Mouse (Mus musculus): ENCODE results near the gene Nubp1. TPM values are rescaled to one million over a fixed set of nuclear protein-coding genes. Genes with fewer than 3 reads are reported as not detected.

Gene Nubp1
- polyA plus RNA-seq, 1 experiment from 2014 or later: 45.5 TPM

- no peaks in the 10 kb centered on the region for H3K9me3 ChIP-seq (replicated peaks; ENCODE audit: control insufficient read depth, low read length)
- no peaks in the 10 kb centered on the region for H3K36me3 ChIP-seq (ENCODE audit: control insufficient read depth, insufficient read depth, low read length)
- no peak overlapping the region for H3K9ac ChIP-seq (ENCODE audit: low read length)
- no peak overlapping the region for H3K27ac ChIP-seq (ENCODE audit: low read length)
- no peak overlapping the region for H3K4me3 ChIP-seq (replicated peaks; ENCODE audit: low read length)
- ATAC-seq (ENCODE audit: insufficient read depth, low FRiP score): no peak
- 81% methylated on average over 6 of the region's 6 CpGs for WGBS
- no peaks in the 10 kb centered on the region for H3K4me1 ChIP-seq (ENCODE audit: control insufficient read depth, insufficient read depth, low read length)
- H3K27me3 ChIP-seq (ENCODE audit: control insufficient read depth, insufficient read depth, low read length): no peaks in the 10 kb centered on the region
- H3K4me2 ChIP-seq (ENCODE audit: low read depth, low read length): no peak overlapping the region
These were observed 24.4 kb downstream of the Nubp1 start for GRCm38 (mm10) chr16:10436166-10436565.

- H3K4me3 ChIP-seq (replicated peaks; ENCODE audit: low read length): no peak overlapping the region
- H3K9me3 ChIP-seq (replicated peaks; ENCODE audit: control insufficient read depth, low read length): no peaks in the 10 kb centered on the region
- ATAC-seq (ENCODE audit: insufficient read depth, low FRiP score): no peak
- H3K27me3 ChIP-seq (ENCODE audit: control insufficient read depth, insufficient read depth, low read length): no peaks in the 10 kb centered on the region
- H3K4me1 ChIP-seq (ENCODE audit: control insufficient read depth, insufficient read depth, low read length): no peaks in the 10 kb centered on the region
- 83% methylated on average over 5 of the region's 5 CpGs for WGBS
- H3K36me3 ChIP-seq (ENCODE audit: control insufficient read depth, insufficient read depth, low read length): no peaks in the 10 kb centered on the region
- no peak overlapping the region for H3K27ac ChIP-seq (ENCODE audit: low read length)
- no peak overlapping the region for H3K9ac ChIP-seq (ENCODE audit: low read length)
- H3K4me2 ChIP-seq (ENCODE audit: low read depth, low read length): no peak overlapping the region
These were observed 26.3 kb downstream of the Nubp1 start for GRCm38 (mm10) chr16:10438055-10438454.

GRCm38 (mm10) chr16:10441328-10441727, 29.6 kb downstream of the Nubp1 start:
- ATAC-seq (ENCODE audit: insufficient read depth, low FRiP score): no peak
- H3K4me3 ChIP-seq (replicated peaks; ENCODE audit: low read length): no peak overlapping the region
- no peaks in the 10 kb centered on the region for H3K4me1 ChIP-seq (ENCODE audit: control insufficient read depth, insufficient read depth, low read length)
- 87% methylated on average over 6 of the region's 6 CpGs for WGBS
- H3K9me3 ChIP-seq (replicated peaks; ENCODE audit: control insufficient read depth, low read length): no peaks in the 10 kb centered on the region
- H3K4me2 ChIP-seq (ENCODE audit: low read depth, low read length): no peak overlapping the region
- no peaks in the 10 kb centered on the region for H3K27me3 ChIP-seq (ENCODE audit: control insufficient read depth, insufficient read depth, low read length)
- no peaks in the 10 kb centered on the region for H3K36me3 ChIP-seq (ENCODE audit: control insufficient read depth, insufficient read depth, low read length)
- H3K9ac ChIP-seq (ENCODE audit: low read length): no peak overlapping the region
- no peak overlapping the region for H3K27ac ChIP-seq (ENCODE audit: low read length)

- no peaks in the 10 kb centered on the region for H3K36me3 ChIP-seq (ENCODE audit: control insufficient read depth, insufficient read depth, low read length)
- no peak overlapping the region for H3K4me3 ChIP-seq (replicated peaks; ENCODE audit: low read length)
- ATAC-seq (ENCODE audit: insufficient read depth, low FRiP score): no peak
- 88% methylated on average over 4 of the region's 4 CpGs for WGBS
- H3K9me3 ChIP-seq (replicated peaks; ENCODE audit: control insufficient read depth, low read length): no peaks in the 10 kb centered on the region
- H3K9ac ChIP-seq (ENCODE audit: low read length): no peak overlapping the region
- H3K27me3 ChIP-seq (ENCODE audit: control insufficient read depth, insufficient read depth, low read length): no peaks in the 10 kb centered on the region
- no peak overlapping the region for H3K27ac ChIP-seq (ENCODE audit: low read length)
- H3K4me2 ChIP-seq (ENCODE audit: low read depth, low read length): no peak overlapping the region
- H3K4me1 ChIP-seq (ENCODE audit: control insufficient read depth, insufficient read depth, low read length): no peaks in the 10 kb centered on the region
These were observed 30.0 kb downstream of the Nubp1 start for GRCm38 (mm10) chr16:10441761-10442160.

GRCm38 (mm10) chr16:10443723-10444122, 32.0 kb downstream of the Nubp1 start:
- Histone ChIP-seq H3K9ac (ENCODE audit: low read length) (no peak overlapping the region), H3K4me1 (ENCODE audit: control insufficient read depth, insufficient read depth, low read length) (no peaks in the 10 kb centered on the region), H3K27me3 (ENCODE audit: control insufficient read depth, insufficient read depth, low read length) (no peaks in the 10 kb centered on the region), H3K4me3 (replicated peaks; ENCODE audit: low read length) (no peak overlapping the region), H3K4me2 (ENCODE audit: low read depth, low read length) (no peak overlapping the region), H3K27ac (ENCODE audit: low read length) (no peak overlapping the region), H3K36me3 (ENCODE audit: control insufficient read depth, insufficient read depth, low read length) (no peaks in the 10 kb centered on the region), H3K9me3 (replicated peaks; ENCODE audit: control insufficient read depth, low read length) (no peaks in the 10 kb centered on the region)
- ATAC-seq (ENCODE audit: insufficient read depth, low FRiP score): no peak

GRCm38 (mm10) chr16:10446573-10447263, 35.0 kb downstream of the Nubp1 start:
- Histone ChIP-seq H3K4me1 (ENCODE audit: control insufficient read depth, insufficient read depth, low read length) (no peaks in the 10 kb centered on the region), H3K36me3 (ENCODE audit: control insufficient read depth, insufficient read depth, low read length) (no peaks in the 10 kb centered on the region), H3K27ac (ENCODE audit: low read length) (no peak overlapping the region), H3K4me3 (replicated peaks; ENCODE audit: low read length) (peak overlapping the region; percentile 46), H3K4me2 (ENCODE audit: low read depth, low read length) (peak overlapping the region; percentile 56), H3K9ac (ENCODE audit: low read length) (peak overlapping the region; percentile 63), H3K27me3 (ENCODE audit: control insufficient read depth, insufficient read depth, low read length) (no peaks in the 10 kb centered on the region), H3K9me3 (replicated peaks; ENCODE audit: control insufficient read depth, low read length) (no peaks in the 10 kb centered on the region)
- 0 out of 2 replicates have a peak, but pooled peaks have one; percentile 35 for ATAC-seq (ENCODE audit: insufficient read depth, low FRiP score)
- 25% methylated on average over 13 of the region's 13 CpGs for WGBS

- WGBS: 6% methylated on average over 12 of the region's 12 CpGs
- peak within 1 kb of the TSS; percentile 63 for H3K9ac ChIP-seq (ENCODE audit: low read length)
- peak; percentile 86 for ATAC-seq (ENCODE audit: insufficient read depth, low FRiP score)
These were observed 35.5 kb downstream of the Nubp1 start, which contains the start of gene Tvp23a for GRCm38 (mm10) chr16:10447264-10447594. Tvp23a (minus strand) TSS chr16:10447362.

GRCm38 (mm10) chr16:10447781-10448180, 36.0 kb downstream of the Nubp1 start:
- peak overlapping the region; percentile 58; the same call in 1 of the 2 replicates for H3K9ac ChIP-seq (ENCODE audit: low read length)

More at GRCm38 (mm10) chr16:10447264-10447594, 35.5 kb downstream of the Nubp1 start, which contains the start of gene Tvp23a:
- Histone ChIP-seq H3K4me1 (ENCODE audit: control insufficient read depth, insufficient read depth, low read length) (peaks cover under 1% of the 10 kb centered on the region; the same call in 1 of the 2 replicates), H3K4me3 (replicated peaks; ENCODE audit: low read length) (peak within 1 kb of the TSS; percentile 46), H3K27me3 (ENCODE audit: control insufficient read depth, insufficient read depth, low read length) (no peaks in the 10 kb centered on the region), H3K9me3 (replicated peaks; ENCODE audit: control insufficient read depth, low read length) (no peaks in the 10 kb centered on the region), H3K27ac (ENCODE audit: low read length) (no peak within 1 kb of the TSS), H3K4me2 (ENCODE audit: low read depth, low read length) (peak within 1 kb of the TSS; percentile 56), H3K36me3 (ENCODE audit: control insufficient read depth, insufficient read depth, low read length) (no peaks in the 10 kb centered on the region)

GRCm38 (mm10) chr16:10448931-10449330, 37.2 kb downstream of the Nubp1 start:
- ATAC-seq (ENCODE audit: insufficient read depth, low FRiP score): no peak
- Histone ChIP-seq H3K4me1 (ENCODE audit: control insufficient read depth, insufficient read depth, low read length) (peaks cover 4% of the 10 kb centered on the region; the same call in 1 of the 2 replicates), H3K36me3 (ENCODE audit: control insufficient read depth, insufficient read depth, low read length) (no peaks in the 10 kb centered on the region), H3K4me3 (replicated peaks; ENCODE audit: low read length) (no peak overlapping the region), H3K4me2 (ENCODE audit: low read depth, low read length) (no peak overlapping the region), H3K27me3 (ENCODE audit: control insufficient read depth, insufficient read depth, low read length) (no peaks in the 10 kb centered on the region), H3K9me3 (replicated peaks; ENCODE audit: control insufficient read depth, low read length) (no peaks in the 10 kb centered on the region), H3K27ac (ENCODE audit: low read length) (no peak overlapping the region), H3K9ac (ENCODE audit: low read length) (no peak overlapping the region)
- WGBS: 81% methylated on average over 9 of the region's 9 CpGs

More at GRCm38 (mm10) chr16:10447781-10448180, 36.0 kb downstream of the Nubp1 start:
- no peak overlapping the region for H3K27ac ChIP-seq (ENCODE audit: low read length)
- no peak for ATAC-seq (ENCODE audit: insufficient read depth, low FRiP score)
- H3K4me2 ChIP-seq (ENCODE audit: low read depth, low read length): peak overlapping the region; percentile 56
- H3K27me3 ChIP-seq (ENCODE audit: control insufficient read depth, insufficient read depth, low read length): no peaks in the 10 kb centered on the region
- WGBS: 43% methylated on average over 2 of the region's 2 CpGs
- H3K36me3 ChIP-seq (ENCODE audit: control insufficient read depth, insufficient read depth, low read length): no peaks in the 10 kb centered on the region
- peaks cover 4% of the 10 kb centered on the region; the same call in 1 of the 2 replicates for H3K4me1 ChIP-seq (ENCODE audit: control insufficient read depth, insufficient read depth, low read length)
- H3K4me3 ChIP-seq (replicated peaks; ENCODE audit: low read length): peak overlapping the region; percentile 46
- H3K9me3 ChIP-seq (replicated peaks; ENCODE audit: control insufficient read depth, low read length): no peaks in the 10 kb centered on the region

Measured in stomach, embryonic 16.5 days (tissue).